Mouse (Mus musculus) midbrain, embryonic 10.5 days (tissue): ENCODE data around the gene Agpat2. TPM values are rescaled to one million over a fixed set of nuclear protein-coding genes. Genes with fewer than 3 reads are reported as not detected.

ENCODE experiments used
- microRNA counts: library from miRNA; unstranded; fragments of <30 nt; microRNA quantifications from one replicate; lab custom pipeline; 2017
- microRNA-seq: library from miRNA; unstranded; fragments of <30 nt; microRNA quantifications from one replicate; pipeline ENCODE4, GENCODE M21; 2017
- polyA plus RNA-seq: library from polyadenylated mRNA; unstranded; fragments of >200 nt; fragmentation: Nextera tagmentation; extraction: Ambion mirVana; gene quantifications from 2 replicates; pipeline ENCODE4 v1.2.1, GENCODE M21; 2016

The Agpat2 gene
- polyA plus RNA-seq, 1 experiment from 2014 or later, result 10.6 TPM

MicroRNA genes within 50 kb of the gene (microRNA counts, 519-probe panel; counts per million panel counts)
- 9,588 counts per million, percentile 91 among the panel's probes with 10 or more counts for microRNA mmu-miR-126-3p (lab: Ali Mortazavi, UCI)
- microRNA mmu-miR-126-5p (lab: Ali Mortazavi, UCI), result 4,120 counts per million, percentile 20 among the panel's probes with 10 or more counts

Small RNAs within 50 kb of the gene (microRNA-seq; reads per million reads assigned to microRNA genes)
- 0.90 reads per million for gene Mir126a
- gene Mir126b, result not detected

Other genes starting within 250 kb of the Agpat2 start
- 0.77 and 1.9 TPM in 2 replicates for gene Card9, start 243.5 kb downstream of the Agpat2 start, polyA plus RNA-seq
- 32.5 and 34.4 TPM in 2 replicates for gene Snapc4, start 223.8 kb downstream of the Agpat2 start, polyA plus RNA-seq
- gene Entr1, start 215.1 kb downstream of the Agpat2 start, polyA plus RNA-seq, result 128 and 132 TPM in 2 replicates
- 156 TPM in 2 replicates for gene Pmpca, start 215.1 kb downstream of the Agpat2 start, polyA plus RNA-seq
- gene Inpp5e, start 195.2 kb downstream of the Agpat2 start, polyA plus RNA-seq, result 23.4 and 31.3 TPM in 2 replicates
- 21.4 and 28.7 TPM in 2 replicates for gene Sec16a, start 159.2 kb downstream of the Agpat2 start, polyA plus RNA-seq
- 30.1 and 38.3 TPM in 2 replicates for gene Notch1, start 87.8 kb downstream of the Agpat2 start, polyA plus RNA-seq
- gene Egfl7, start 24.4 kb downstream of the Agpat2 start, polyA plus RNA-seq, result 68.5 and 85.7 TPM in 2 replicates
- gene Gm20532, start 17.8 kb downstream of the Agpat2 start, polyA plus RNA-seq, result not detected in 2 replicates
- gene Fam69b, start 24.0 kb upstream of the Agpat2 start, polyA plus RNA-seq, result 36.4 and 51.4 TPM in 2 replicates
- not detected in 2 replicates for gene Lcn4, start 66.9 kb upstream of the Agpat2 start, polyA plus RNA-seq